Mouse (Mus musculus) stomach, embryonic 15.5 days (tissue): ENCODE measurements around the gene Pxmp4. TPM values are rescaled to one million over a fixed set of nuclear protein-coding genes. Genes with fewer than 3 reads are reported as not detected.

Source experiments
- polyA plus RNA-seq: library from polyadenylated mRNA; unstranded; fragments of >200 nt; fragmentation: Nextera tagmentation; extraction: Ambion mirVana; gene quantifications from 2 replicates; pipeline ENCODE4 v1.2.1, GENCODE M21; 2015

The Pxmp4 gene
- polyA plus RNA-seq, 1 experiment from 2014 or later = 30.2 TPM

Other genes starting within 250 kb of the Pxmp4 start
- 15.6 and 18.3 TPM in 2 replicates for gene Cdk5rap1, start 230.7 kb downstream of the Pxmp4 start, polyA plus RNA-seq
- gene Snta1, start 195.6 kb downstream of the Pxmp4 start, polyA plus RNA-seq = 7.3 and 7.5 TPM in 2 replicates
- 32.1 and 34.7 TPM in 2 replicates for gene Cbfa2t2, start 167.2 kb downstream of the Pxmp4 start, polyA plus RNA-seq
- 0.59 and 1.5 TPM in 2 replicates for gene 1700003F12Rik, start 56.6 kb downstream of the Pxmp4 start, polyA plus RNA-seq
- 0.12 and 0.37 TPM in 2 replicates for gene Actl10, start 51.9 kb downstream of the Pxmp4 start, polyA plus RNA-seq
- gene Necab3, start 44.8 kb downstream of the Pxmp4 start, polyA plus RNA-seq = 2.4 and 2.5 TPM in 2 replicates
- 20.2 and 21.1 TPM in 2 replicates for gene E2f1, start 33.8 kb downstream of the Pxmp4 start, polyA plus RNA-seq
- gene Zfp341, start 9.6 kb upstream of the Pxmp4 start, polyA plus RNA-seq = 0.83 and 0.88 TPM in 2 replicates
- gene 4930519P11Rik, start 9.7 kb upstream of the Pxmp4 start, polyA plus RNA-seq = 0.30 and 0.78 TPM in 2 replicates
- gene Chmp4b, start 48.0 kb upstream of the Pxmp4 start, polyA plus RNA-seq = 35.9 and 40.0 TPM in 2 replicates
- gene Gm14214, start 166.3 kb upstream of the Pxmp4 start, polyA plus RNA-seq = not detected in 2 replicates
- 36.7 and 39.2 TPM in 2 replicates for gene Raly, start 187.4 kb upstream of the Pxmp4 start, polyA plus RNA-seq
- 0.57 and 1.3 TPM in 2 replicates for gene a, start 187.7 kb upstream of the Pxmp4 start, polyA plus RNA-seq